Mouse (Mus musculus): ENCODE data around the gene Sap30. TPM values are rescaled to one million over a fixed set of nuclear protein-coding genes. Genes with fewer than 3 reads are reported as not detected.
"Not testable (repeated sequence)": the region's sequence is repeated elsewhere in the genome, so short reads cannot be mapped to it uniquely, and the experiment has no call there.

The Sap30 gene
- polyA plus RNA-seq, 1 experiment from 2014 or later: 25.5 TPM

DNA sequence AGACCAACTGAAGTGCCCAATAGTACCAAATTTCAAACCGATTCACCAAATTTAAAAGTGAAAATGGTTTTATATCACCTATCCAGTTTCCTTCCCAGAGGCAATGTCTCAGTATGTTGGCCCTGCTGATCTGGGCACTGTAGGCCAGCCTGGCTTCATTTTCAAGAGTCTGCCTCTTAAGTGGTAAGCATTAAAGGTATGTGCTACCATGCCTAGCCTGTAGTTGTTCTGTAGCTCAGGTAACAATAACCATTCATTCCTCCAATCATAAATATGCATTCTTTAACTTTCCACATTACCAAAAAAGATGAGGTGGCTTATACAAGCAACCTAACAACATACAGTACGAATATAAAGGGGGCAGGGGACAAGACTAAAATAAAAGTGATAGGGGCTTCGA is 30.1 kb upstream of the Sap30 start:
- H3K4me1 ChIP-seq (ENCODE audit: control insufficient read depth, insufficient read depth, low read length): no peaks in the 10 kb centered on the region
- WGBS: 86% methylated on average over 3 of the region's 3 CpGs
- H3K27me3 ChIP-seq (ENCODE audit: control insufficient read depth, insufficient read depth, low read length): no peaks in the 10 kb centered on the region
- no peak for ATAC-seq (ENCODE audit: low read depth)
- no peak overlapping the region for H3K4me2 ChIP-seq (ENCODE audit: low read depth, low read length)
- no peak overlapping the region for H3K4me3 ChIP-seq (ENCODE audit: low read depth, low read length)
- no peak overlapping the region for H3K27ac ChIP-seq (ENCODE audit: low read depth, low read length)
- H3K9ac ChIP-seq (replicated peaks; ENCODE audit: low read depth, low read length): no peak overlapping the region
- no peaks in the 10 kb centered on the region for H3K36me3 ChIP-seq (ENCODE audit: control insufficient read depth, insufficient read depth, low read length)
- no peaks in the 10 kb centered on the region for H3K9me3 ChIP-seq (ENCODE audit: control insufficient read depth, low read length)

DNA sequence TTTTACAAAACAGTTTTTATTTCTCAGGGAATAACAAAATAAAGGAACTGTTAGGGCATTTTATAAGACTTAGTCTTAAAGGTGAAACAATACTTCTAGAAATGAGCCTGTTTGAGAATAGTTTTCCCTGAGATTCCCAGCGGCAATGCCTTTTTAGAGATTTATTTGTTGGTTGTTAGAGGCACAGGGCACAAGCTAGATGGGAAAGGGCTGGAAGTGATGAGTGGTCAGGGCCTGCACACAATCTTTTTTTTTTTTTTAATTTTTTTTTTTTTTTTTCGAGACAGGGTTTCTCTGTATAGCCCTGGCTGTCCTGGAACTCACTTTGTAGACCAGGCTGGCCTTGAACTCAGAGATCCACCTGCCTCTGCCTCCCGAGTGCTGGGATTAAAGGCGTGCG is 29.0 kb upstream of the Sap30 start:
- ATAC-seq (ENCODE audit: low read depth); H3K36me3 ChIP-seq (ENCODE audit: control insufficient read depth, insufficient read depth, low read length): not testable (repeated sequence)

DNA sequence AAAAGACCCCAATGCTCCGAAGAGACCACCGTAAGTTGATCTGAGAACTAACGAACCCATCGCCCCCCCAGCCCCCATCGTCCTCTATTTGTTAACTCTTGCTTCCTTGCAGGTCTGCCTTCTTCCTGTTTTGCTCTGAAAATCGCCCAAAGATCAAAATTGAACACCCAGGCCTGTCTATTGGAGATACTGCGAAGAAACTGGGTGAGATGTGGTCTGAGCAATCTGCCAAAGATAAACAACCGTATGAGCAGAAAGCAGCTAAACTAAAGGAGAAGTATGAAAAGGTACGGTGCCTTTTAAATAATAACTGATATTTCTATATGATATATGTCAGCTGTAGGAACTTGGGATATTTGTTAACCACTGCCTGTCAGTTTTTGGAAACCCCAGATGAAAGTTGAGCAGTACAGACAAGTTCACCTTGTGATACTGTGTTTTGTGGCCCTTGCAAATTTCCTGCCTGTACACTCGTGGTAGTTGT is 25.6 kb upstream of the Sap30 start:
- H3K27me3 ChIP-seq (ENCODE audit: control insufficient read depth, insufficient read depth, low read length); H3K4me1 ChIP-seq (ENCODE audit: control insufficient read depth, insufficient read depth, low read length); H3K36me3 ChIP-seq (ENCODE audit: control insufficient read depth, insufficient read depth, low read length); ATAC-seq (ENCODE audit: low read depth); H3K9me3 ChIP-seq (ENCODE audit: control insufficient read depth, low read length); H3K27ac ChIP-seq (ENCODE audit: low read depth, low read length): not testable (repeated sequence)
- 33% methylated on average over 10 of the region's 10 CpGs for WGBS
- Histone ChIP-seq H3K9ac (replicated peaks; ENCODE audit: low read depth, low read length) (peak overlapping the region; percentile 78; the same call in 1 of the 2 replicates), H3K4me3 (ENCODE audit: low read depth, low read length) (peak overlapping the region; percentile 65), H3K4me2 (ENCODE audit: low read depth, low read length) (peak overlapping the region; percentile 63)

More for the DNA sequence above, 29.0 kb upstream of the Sap30 start:
- 95% methylated on average over 5 of the region's 5 CpGs for WGBS
- not testable (repeated sequence) for H3K4me2 ChIP-seq (ENCODE audit: low read depth, low read length); H3K27ac ChIP-seq (ENCODE audit: low read depth, low read length); H3K9me3 ChIP-seq (ENCODE audit: control insufficient read depth, low read length); H3K9ac ChIP-seq (replicated peaks; ENCODE audit: low read depth, low read length); H3K4me3 ChIP-seq (ENCODE audit: low read depth, low read length); H3K4me1 ChIP-seq (ENCODE audit: control insufficient read depth, insufficient read depth, low read length); H3K27me3 ChIP-seq (ENCODE audit: control insufficient read depth, insufficient read depth, low read length)

DNA sequence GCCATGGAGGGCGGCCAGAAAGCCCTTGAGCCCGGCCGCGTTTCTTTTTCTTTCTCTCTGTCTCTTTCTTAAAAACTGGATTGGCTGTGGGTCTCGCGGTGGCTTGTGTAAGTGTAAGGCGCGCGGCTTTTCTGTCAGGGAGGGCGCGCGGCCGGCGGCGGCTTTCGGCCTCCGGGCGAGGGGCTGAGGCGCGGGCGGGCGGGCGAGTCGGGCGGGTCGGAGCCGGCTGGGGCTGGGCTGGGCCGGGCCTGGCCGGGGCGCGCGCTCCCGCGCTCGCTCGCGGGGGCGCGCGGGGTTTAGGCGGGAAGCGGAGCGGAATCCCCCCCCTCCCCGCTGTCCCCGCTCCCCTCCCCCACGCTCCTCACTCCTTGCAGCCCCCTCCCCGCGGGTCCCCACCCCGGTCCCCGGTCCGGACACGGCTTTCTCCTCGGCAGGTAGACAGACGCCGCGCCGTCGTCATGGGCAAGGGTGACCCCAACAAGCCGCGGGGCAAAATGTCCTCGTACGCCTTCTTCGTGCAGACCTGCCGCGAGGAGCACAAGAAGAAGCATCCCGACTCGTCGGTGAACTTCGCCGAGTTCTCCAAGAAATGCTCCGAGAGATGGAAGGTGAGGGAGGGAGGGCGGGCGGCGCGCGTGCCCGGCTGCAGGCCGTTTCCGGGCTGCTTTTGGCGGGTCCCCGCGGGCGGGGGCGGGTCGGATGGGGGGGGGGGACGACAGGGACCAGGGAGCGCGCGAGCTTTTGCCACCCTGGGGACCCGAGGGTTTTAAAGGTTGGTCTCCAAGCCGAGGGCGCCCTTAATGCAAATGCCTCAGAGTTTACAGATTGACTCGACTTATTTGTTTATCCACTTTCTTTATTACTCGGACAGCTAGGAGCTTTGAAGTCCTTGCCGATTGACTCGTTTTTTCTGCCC is 24.7 kb upstream of the Sap30 start:
- under 1% methylated on average over 75 of the region's 96 CpGs for WGBS

DNA sequence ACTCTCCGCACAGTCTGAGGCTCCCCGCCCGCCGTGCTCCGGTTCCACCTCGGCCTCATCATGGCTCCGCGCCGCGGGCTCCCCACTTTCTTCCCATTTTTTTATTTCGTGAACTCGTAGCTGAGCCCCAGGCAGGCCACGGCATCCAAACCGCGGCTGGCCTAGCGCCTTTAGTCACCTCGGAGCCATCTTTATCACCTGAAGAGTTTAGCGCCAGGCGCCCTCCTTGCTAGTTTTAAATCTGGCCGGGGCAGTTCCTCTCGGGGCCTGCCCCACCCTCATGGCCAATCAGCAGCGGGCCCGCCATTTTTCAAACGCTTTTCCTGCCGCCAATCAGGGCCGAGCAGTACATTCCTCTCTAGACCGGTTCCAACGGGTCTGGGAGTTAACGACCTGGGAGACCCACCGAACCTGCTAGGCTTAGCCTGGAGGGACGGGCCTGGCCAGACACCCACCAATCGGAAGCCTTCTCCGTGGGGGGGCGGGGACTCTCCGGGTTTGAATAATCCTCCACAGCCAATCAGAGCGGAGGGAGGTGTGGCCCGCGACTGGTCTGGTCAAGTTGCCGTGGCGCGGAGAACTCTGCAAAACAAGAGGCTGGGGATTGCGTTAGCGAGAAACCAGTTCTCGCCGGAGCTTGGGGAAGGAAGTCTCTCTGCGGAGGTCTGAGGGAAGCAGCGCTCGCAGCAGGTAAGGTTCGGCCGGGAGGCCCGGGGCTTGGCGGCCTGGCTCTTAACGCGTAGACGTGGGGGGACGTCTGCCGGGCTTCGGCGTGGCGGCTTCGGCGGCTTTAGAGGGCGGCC is 23.9 kb upstream of the Sap30 start, which contains the start of gene Hmgb2:
TSS of gene Hmgb2 (plus strand) at position 592 of the 803 bp plus-strand sequence.
- Histone ChIP-seq H3K4me2 (ENCODE audit: low read depth, low read length) (peak within 1 kb of the TSS; percentile 98), H3K36me3 (ENCODE audit: control insufficient read depth, insufficient read depth, low read length) (no peaks in the 10 kb centered on the region), H3K4me1 (ENCODE audit: control insufficient read depth, insufficient read depth, low read length) (no peaks in the 10 kb centered on the region), H3K9ac (replicated peaks; ENCODE audit: low read depth, low read length) (peak within 1 kb of the TSS; percentile 78), H3K27ac (ENCODE audit: low read depth, low read length) (peak within 1 kb of the TSS; percentile 93), H3K9me3 (ENCODE audit: control insufficient read depth, low read length) (no peaks in the 10 kb centered on the region), H3K4me3 (ENCODE audit: low read depth, low read length) (peak within 1 kb of the TSS; percentile 65), H3K27me3 (ENCODE audit: control insufficient read depth, insufficient read depth, low read length) (no peaks in the 10 kb centered on the region; the same call in 1 of the 2 replicates)
- 0% methylated on average over 63 of the region's 63 CpGs for WGBS
- peak; percentile 100 for ATAC-seq (ENCODE audit: low read depth)

More for the DNA sequence above, 24.7 kb upstream of the Sap30 start:
- ATAC-seq (ENCODE audit: low read depth): peak; percentile 74
- Histone ChIP-seq H3K27me3 (ENCODE audit: control insufficient read depth, insufficient read depth, low read length) (no peaks in the 10 kb centered on the region; the same call in 1 of the 2 replicates), H3K4me1 (ENCODE audit: control insufficient read depth, insufficient read depth, low read length) (no peaks in the 10 kb centered on the region), H3K9me3 (ENCODE audit: control insufficient read depth, low read length) (no peaks in the 10 kb centered on the region), H3K27ac (ENCODE audit: low read depth, low read length) (peak overlapping the region; percentile 93), H3K4me3 (ENCODE audit: low read depth, low read length) (peak overlapping the region; percentile 65), H3K4me2 (ENCODE audit: low read depth, low read length) (peak overlapping the region; percentile 63), H3K9ac (replicated peaks; ENCODE audit: low read depth, low read length) (peak overlapping the region; percentile 78), H3K36me3 (ENCODE audit: control insufficient read depth, insufficient read depth, low read length) (no peaks in the 10 kb centered on the region)

- Histone ChIP-seq H3K4me1 (ENCODE audit: control insufficient read depth, insufficient read depth, low read length) (no peaks in the 10 kb centered on the region), H3K27me3 (ENCODE audit: control insufficient read depth, insufficient read depth, low read length) (no peaks in the 10 kb centered on the region; the same call in 1 of the 2 replicates), H3K27ac (ENCODE audit: low read depth, low read length) (no peak overlapping the region), H3K4me2 (ENCODE audit: low read depth, low read length) (peak overlapping the region; percentile 98), H3K9ac (replicated peaks; ENCODE audit: low read depth, low read length) (peak overlapping the region; percentile 51; the same call in 1 of the 2 replicates), H3K9me3 (ENCODE audit: control insufficient read depth, low read length) (no peaks in the 10 kb centered on the region), H3K4me3 (ENCODE audit: low read depth, low read length) (peak overlapping the region; percentile 65), H3K36me3 (ENCODE audit: control insufficient read depth, insufficient read depth, low read length) (no peaks in the 10 kb centered on the region)
- WGBS: 2% methylated on average over 31 of the region's 31 CpGs
- ATAC-seq (ENCODE audit: low read depth): no peak
Measured at GRCm38 (mm10) chr8:57510791-57511315, 23.2 kb upstream of the Sap30 start.

DNA sequence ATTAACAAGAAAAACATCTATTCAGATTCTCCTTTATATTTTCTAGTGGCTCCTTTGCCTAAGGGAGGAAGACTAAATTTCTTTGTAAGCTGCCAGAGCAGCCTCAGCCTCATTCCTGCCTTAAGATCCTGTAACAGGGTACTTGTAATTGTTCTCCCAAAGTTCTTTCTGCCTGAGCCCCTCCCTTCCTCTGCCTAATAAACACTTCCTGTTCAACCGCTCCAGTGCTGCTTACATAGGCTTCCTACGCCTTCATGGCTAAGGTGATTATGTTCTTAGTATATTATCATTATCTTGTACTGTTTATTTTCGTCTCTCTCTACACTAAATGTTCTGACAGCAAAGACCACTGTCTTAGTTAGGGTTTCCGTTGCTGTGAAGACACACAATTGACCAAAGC is 21.0 kb upstream of the Sap30 start:
- H3K9me3 ChIP-seq (ENCODE audit: control insufficient read depth, low read length): no peaks in the 10 kb centered on the region
- no peak overlapping the region for H3K27ac ChIP-seq (ENCODE audit: low read depth, low read length)
- H3K36me3 ChIP-seq (ENCODE audit: control insufficient read depth, insufficient read depth, low read length): no peaks in the 10 kb centered on the region
- no peak overlapping the region for H3K4me2 ChIP-seq (ENCODE audit: low read depth, low read length)
- no peaks in the 10 kb centered on the region for H3K4me1 ChIP-seq (ENCODE audit: control insufficient read depth, insufficient read depth, low read length)
- H3K27me3 ChIP-seq (ENCODE audit: control insufficient read depth, insufficient read depth, low read length): no peaks in the 10 kb centered on the region; the same call in 1 of the 2 replicates
- 90% methylated on average over 4 of the region's 4 CpGs for WGBS
- no peak for ATAC-seq (ENCODE audit: low read depth)
- no peak overlapping the region for H3K9ac ChIP-seq (replicated peaks; ENCODE audit: low read depth, low read length)
- H3K4me3 ChIP-seq (ENCODE audit: low read depth, low read length): no peak overlapping the region

DNA sequence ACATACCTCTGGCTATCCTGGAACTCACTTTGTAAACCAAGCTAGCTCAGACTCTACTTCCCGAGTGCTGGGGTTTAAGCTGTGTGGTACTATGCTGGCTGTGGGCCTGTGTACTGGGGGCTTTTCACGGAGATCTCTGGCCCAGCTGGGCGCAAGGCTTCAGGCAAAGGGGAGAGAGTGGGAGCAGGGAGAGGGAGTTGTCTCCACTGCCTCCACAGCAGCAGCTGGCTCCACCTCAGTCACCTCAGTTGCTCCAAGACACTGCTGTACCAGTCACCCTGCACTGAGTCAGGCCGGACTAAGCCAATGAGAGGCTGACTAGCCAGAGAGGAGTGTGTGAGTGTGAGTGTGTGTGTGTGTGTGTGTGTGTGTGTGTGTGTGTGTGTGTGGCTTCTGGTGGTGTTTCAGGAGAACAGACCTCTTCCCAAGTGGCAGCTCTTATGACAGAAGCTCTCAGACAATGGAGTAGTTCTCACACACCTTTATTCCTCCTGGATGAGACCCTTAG is 19.9 kb upstream of the Sap30 start:
- no peak overlapping the region for H3K27ac ChIP-seq (ENCODE audit: low read depth, low read length)
- H3K4me3 ChIP-seq (ENCODE audit: low read depth, low read length): no peak overlapping the region
- no peaks in the 10 kb centered on the region for H3K4me1 ChIP-seq (ENCODE audit: control insufficient read depth, insufficient read depth, low read length)
- no peak overlapping the region for H3K9ac ChIP-seq (replicated peaks; ENCODE audit: low read depth, low read length)
- no peak overlapping the region for H3K4me2 ChIP-seq (ENCODE audit: low read depth, low read length)
- no peaks in the 10 kb centered on the region for H3K9me3 ChIP-seq (ENCODE audit: control insufficient read depth, low read length)
- ATAC-seq (ENCODE audit: low read depth): no peak
- no peaks in the 10 kb centered on the region for H3K36me3 ChIP-seq (ENCODE audit: control insufficient read depth, insufficient read depth, low read length)
- WGBS: 93% methylated on average over 4 of the region's 4 CpGs
- H3K27me3 ChIP-seq (ENCODE audit: control insufficient read depth, insufficient read depth, low read length): no peaks in the 10 kb centered on the region; the same call in 1 of the 2 replicates
